Mouse (Mus musculus) limb, embryonic 14.5 days (tissue): ENCODE results near the gene Tbrg4. TPM values are rescaled to one million over a fixed set of nuclear protein-coding genes. Genes with fewer than 3 reads are reported as not detected.
A peak's percentile ranks its signal among the peaks of the same experiment; 100 is the strongest.

ENCODE experiments used
- ATAC-seq: fragments of 200-750 bp; cut with Nextera tagmentation; 2 replicates; pipeline ENCODE4 v1.8.0; 2017; ENCODE audit warnings: low read depth, moderate number of reproducible peaks, moderate TSS enrichment; ENCODE audit not compliant: low FRiP score
- DNase-seq: peaks from one replicate; pipeline ENCODE4 v3.0.0-alpha.2; 2015; ENCODE audit warnings: low spot score
- H3K27ac ChIP-seq: fragments of 300-500 bp; sonication (generic); replicated peaks from 2 replicates; pipeline ENCODE4 v1.5.1; 2014; ENCODE audit warnings: low read depth, mild to moderate bottlenecking, low read length, moderate library complexity, mixed read lengths
- H3K27me3 ChIP-seq: fragments of 300-500 bp; sonication (generic); 2 replicates; pipeline ENCODE4 v1.6.1; 2014; ENCODE audit warnings: low read length, mixed read lengths; ENCODE audit not compliant: control insufficient read depth, insufficient read depth
- H3K36me3 ChIP-seq: fragments of 300-500 bp; sonication (generic); 2 replicates; pipeline ENCODE4 v1.6.1; 2014; ENCODE audit warnings: mild to moderate bottlenecking, low read length, moderate library complexity, mixed read lengths; ENCODE audit not compliant: control insufficient read depth, insufficient read depth
- H3K4me1 ChIP-seq: fragments of 300-500 bp; sonication (generic); 2 replicates; pipeline ENCODE4 v1.6.1; 2014; ENCODE audit warnings: antibody characterized with exemption, low read length, mixed read lengths; ENCODE audit not compliant: control insufficient read depth, insufficient read depth
- H3K4me2 ChIP-seq: fragments of 300-500 bp; sonication (generic); replicated peaks from 2 replicates; pipeline ENCODE4 v1.6.1; 2014; ENCODE audit warnings: low read depth, mild to moderate bottlenecking, low read length, moderate library complexity; ENCODE audit not compliant: severe bottlenecking
- H3K4me3 ChIP-seq: fragments of 300-500 bp; sonication (generic); replicated peaks from 2 replicates; pipeline ENCODE4 v1.5.1; 2014; ENCODE audit warnings: low read length
- H3K9ac ChIP-seq: fragments of 300-500 bp; sonication (generic); 2 replicates; pipeline ENCODE4 v1.6.1; 2014; ENCODE audit warnings: mild to moderate bottlenecking, low read depth, low read length, moderate library complexity; ENCODE audit not compliant: severe bottlenecking
- H3K9me3 ChIP-seq: fragments of 300-500 bp; sonication (generic); 2 replicates; pipeline ENCODE4 v1.6.1; 2016; ENCODE audit warnings: low read length; ENCODE audit not compliant: control insufficient read depth
- POLR2A ChIP-seq: fragments of 200-500 bp; IDR thresholded peaks from 2 replicates; pipeline ENCODE4 v1.8.0; 2012; ENCODE audit warnings: inconsistent platforms, mild to moderate bottlenecking, moderate library complexity, borderline replicate concordance; ENCODE audit not compliant: insufficient read depth, insufficient read length; ENCODE audit errors: extremely low read depth
- WGBS: fragments of 180-500 bp; shearing (Covaris S2); extraction: QIAGEN DNeasy Blood & Tissue Kit; methylation state at CpG from one replicate; pipeline ENCODE4 v1.1.7; 2014; 5-methylcytosine and 5-hydroxymethylcytosine counted together
- polyA plus RNA-seq, 2 experiments: library from polyadenylated mRNA; depleted of rRNA in 1 of 2; stranded (reverse) in 1 of 2; unstranded in 1 of 2; fragments of >200 nt; fragmentation: Nextera tagmentation in 1 of 2; extraction: Ambion mirVana in 1 of 2; gene quantifications; 2 replicates each; pipeline versions ENCODE4 v1.2.1 to v1.2.3; 2012 to 2014

The Tbrg4 gene
- polyA plus RNA-seq, 2 experiments, result 33.8 to 108 TPM

DNA sequence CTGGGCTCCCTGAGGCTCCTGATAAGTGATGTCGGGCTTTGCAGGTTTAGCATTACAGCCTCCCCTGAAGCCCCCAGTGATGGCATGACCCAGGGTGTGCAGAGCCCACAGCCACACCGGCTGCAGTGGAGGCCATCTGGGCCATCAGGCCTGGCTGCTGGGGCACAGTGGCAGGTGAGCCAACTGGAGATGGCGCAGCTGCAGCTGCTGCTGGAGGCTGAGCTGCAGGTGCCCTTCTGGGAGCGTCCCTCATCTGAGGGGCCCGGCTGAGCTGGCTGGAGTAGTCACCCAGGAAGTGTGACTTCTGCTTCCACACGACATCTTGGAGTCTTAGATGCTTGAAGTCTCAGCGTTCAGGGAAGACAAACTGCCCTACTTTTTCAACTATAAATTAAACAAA is 24.7 kb upstream of the Tbrg4 start:
- Histone ChIP-seq H3K4me1 (no peaks in the 10 kb centered on the region), H3K4me2 (no peak overlapping the region), H3K36me3 (no peaks in the 10 kb centered on the region), H3K4me3 (no peak overlapping the region), H3K9ac (no peak overlapping the region), H3K9me3 (no peaks in the 10 kb centered on the region), H3K27me3 (no peaks in the 10 kb centered on the region), H3K27ac (no peak overlapping the region)
- no peak for ATAC-seq
- no peak for DNase-seq
- TF ChIP-seq POLR2A, result no peak
- WGBS, result 61% methylated on average over 7 of the region's 7 CpGs

DNA sequence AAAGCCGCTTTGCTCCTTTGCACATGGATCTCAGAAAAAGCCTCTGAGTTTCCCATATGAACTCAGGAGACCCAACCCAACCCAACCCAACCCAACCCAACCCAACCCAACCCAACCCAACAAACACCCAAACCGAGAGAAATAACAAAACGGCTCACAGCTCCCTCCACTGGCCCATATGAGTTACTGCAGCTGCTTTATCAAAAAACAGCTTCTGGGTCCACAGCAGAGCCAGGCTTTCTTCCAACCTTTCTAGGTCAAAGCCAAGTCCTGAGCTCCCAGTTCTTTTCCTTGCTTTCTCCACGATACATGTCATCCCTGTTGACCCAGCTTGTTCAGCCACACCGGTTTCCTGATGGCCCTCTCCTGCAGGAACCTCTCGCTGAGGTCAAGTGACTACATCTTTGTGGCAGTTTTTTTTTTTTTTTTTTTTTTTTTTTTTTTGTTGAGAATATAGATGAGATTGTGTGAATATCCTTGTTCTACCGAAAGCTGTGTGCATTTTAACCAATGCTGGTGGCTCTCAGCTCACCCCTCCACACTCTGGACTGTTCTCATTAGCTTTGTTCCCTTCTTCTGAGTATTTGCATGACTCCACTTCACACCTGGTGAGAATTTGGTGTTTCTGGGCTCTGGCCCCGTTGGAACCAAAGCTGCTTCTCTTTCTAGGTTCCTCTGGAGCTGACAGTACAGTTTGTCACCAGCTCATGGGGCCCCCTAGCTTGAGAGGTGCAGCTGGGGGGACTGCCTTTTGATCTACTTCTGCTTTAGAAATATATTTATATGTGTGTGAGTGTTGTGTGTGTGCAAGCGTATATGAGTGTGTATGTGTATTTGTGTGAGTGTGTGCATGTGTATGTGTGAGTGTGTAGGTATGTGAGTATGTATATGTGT is 22.2 kb upstream of the Tbrg4 start:
- Histone ChIP-seq H3K27ac (no peak overlapping the region), H3K36me3 (no peaks in the 10 kb centered on the region), H3K4me2 (no peak overlapping the region), H3K27me3 (no peaks in the 10 kb centered on the region), H3K4me1 (no peaks in the 10 kb centered on the region), H3K4me3 (no peak overlapping the region), H3K9me3 (no peaks in the 10 kb centered on the region), H3K9ac (no peak overlapping the region)
- DNase-seq, result no peak
- no peak for TF ChIP-seq POLR2A
- 61% methylated on average over 9 of the region's 9 CpGs for WGBS
- ATAC-seq, result no peak

DNA sequence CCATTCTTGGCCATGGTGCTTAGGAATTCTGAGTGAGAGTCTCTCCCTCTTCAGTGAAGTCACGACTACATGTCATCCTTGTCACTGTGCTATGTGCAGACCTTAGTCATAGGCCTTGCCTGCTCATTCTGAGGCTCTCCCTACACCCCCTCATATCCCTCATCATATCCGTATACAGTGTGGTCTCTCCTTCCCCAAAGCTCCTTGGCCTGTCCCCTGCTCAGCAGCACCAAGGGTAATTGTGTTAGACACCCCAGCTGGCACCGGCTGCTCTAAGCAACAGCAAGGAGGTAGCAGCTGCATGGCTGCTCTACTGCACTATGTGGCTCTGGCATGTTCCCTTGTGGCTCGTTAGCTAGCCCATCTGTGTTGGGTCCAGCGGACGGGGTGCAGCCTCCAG is 18.7 kb upstream of the Tbrg4 start:
- WGBS, result 68% methylated on average over 6 of the region's 6 CpGs
- Histone ChIP-seq H3K36me3 (no peaks in the 10 kb centered on the region), H3K27me3 (no peaks in the 10 kb centered on the region), H3K4me2 (no peak overlapping the region), H3K27ac (no peak overlapping the region), H3K4me1 (no peaks in the 10 kb centered on the region), H3K4me3 (no peak overlapping the region), H3K9me3 (no peaks in the 10 kb centered on the region), H3K9ac (no peak overlapping the region)
- peak; percentile 20 for DNase-seq
- no peak for TF ChIP-seq POLR2A
- peak; percentile 44; the same call in 1 of the 2 replicates for ATAC-seq

DNA sequence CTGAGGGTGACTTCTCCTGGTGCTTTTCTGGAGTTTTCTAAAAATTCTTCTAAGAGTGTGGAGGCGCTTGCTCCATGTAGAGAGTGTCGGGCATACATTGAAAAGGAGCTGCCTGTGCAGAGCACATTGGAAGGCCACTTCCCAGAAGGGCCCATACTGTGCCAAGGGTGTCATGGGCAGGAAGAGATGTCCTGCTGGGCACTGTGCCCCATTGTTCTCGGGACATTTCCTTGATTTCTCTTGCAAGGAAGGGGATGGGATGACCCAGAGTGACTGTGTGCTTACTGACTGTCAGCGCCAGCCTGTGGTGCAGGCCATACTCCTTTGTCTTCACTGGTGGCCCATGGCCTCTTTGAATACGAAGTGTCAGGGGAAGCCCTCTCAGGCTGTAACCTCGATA is 13.2 kb upstream of the Tbrg4 start:
- ATAC-seq, result no peak
- no peak overlapping the region for H3K9ac ChIP-seq
- no peak overlapping the region for H3K4me3 ChIP-seq
- 72% methylated on average over 6 of the region's 6 CpGs for WGBS
- H3K27me3 ChIP-seq, result no peaks in the 10 kb centered on the region
- no peaks in the 10 kb centered on the region for H3K9me3 ChIP-seq
- TF ChIP-seq POLR2A, result no peak
- no peaks in the 10 kb centered on the region for H3K4me1 ChIP-seq
- DNase-seq, result no peak
- no peak overlapping the region for H3K4me2 ChIP-seq
- H3K27ac ChIP-seq, result no peak overlapping the region
- H3K36me3 ChIP-seq, result no peaks in the 10 kb centered on the region

DNA sequence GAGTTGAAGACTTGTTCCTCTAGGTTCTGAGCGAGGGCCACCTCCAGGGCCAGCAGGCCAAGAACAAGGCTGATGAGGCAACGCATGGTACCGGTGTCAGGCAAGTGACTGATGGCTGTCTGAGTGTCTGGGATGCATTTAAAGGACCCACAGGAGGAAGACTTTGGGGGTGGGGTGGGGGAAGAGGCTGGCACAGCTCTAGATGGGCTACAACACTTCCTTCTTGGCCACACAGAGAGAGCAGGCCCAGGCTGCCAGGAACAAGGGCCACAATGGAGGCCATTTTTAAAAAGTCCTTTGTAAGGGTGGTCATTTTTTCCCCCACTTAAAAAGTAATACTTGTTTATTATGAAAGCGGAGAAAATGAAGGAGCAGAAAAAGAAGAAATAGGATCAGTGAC is 12.7 kb upstream of the Tbrg4 start, which contains the start of gene Wap:
TSS of gene Wap (minus strand) at position 101 of the 400 bp plus-strand sequence.
- H3K4me2 ChIP-seq, result no peak within 1 kb of the TSS
- H3K27ac ChIP-seq, result no peak within 1 kb of the TSS
- no peaks in the 10 kb centered on the region for H3K4me1 ChIP-seq
- H3K36me3 ChIP-seq, result no peaks in the 10 kb centered on the region
- no peaks in the 10 kb centered on the region for H3K27me3 ChIP-seq
- H3K9me3 ChIP-seq, result no peaks in the 10 kb centered on the region
- no peak for DNase-seq
- 89% methylated on average over 4 of the region's 4 CpGs for WGBS
- no peak within 1 kb of the TSS for H3K4me3 ChIP-seq
- H3K9ac ChIP-seq, result no peak within 1 kb of the TSS
- no peak for ATAC-seq
- TF ChIP-seq POLR2A, result no peak
